Mouse (Mus musculus) G1E (cell line): ENCODE results near the gene Cnst.

ENCODE experiments used
- CTCF ChIP-seq: IDR thresholded peaks from 2 replicates; pipeline ENCODE4 v1.5.1; 2012; ENCODE audit warnings: low read depth, low read length, inconsistent platforms, mixed read lengths
- GATA1 ChIP-seq: IDR thresholded peaks from 2 replicates; pipeline ENCODE4 v1.6.1; 2012; ENCODE audit warnings: borderline replicate concordance, low read length, inconsistent platforms, mixed read lengths
- POLR2AphosphoS5 ChIP-seq: IDR thresholded peaks from 2 replicates; pipeline ENCODE4 v1.6.1; 2012; ENCODE audit warnings: low read depth, low read length, inconsistent platforms; ENCODE audit not compliant: insufficient replicate concordance
- TAL1 ChIP-seq: conservative IDR thresholded peaks from 2 replicates; pipeline ENCODE4 v1.6.1; 2012; ENCODE audit warnings: low read depth, low read length, inconsistent platforms, mixed read lengths

GRCm38 (mm10) chr1:179632746-179633413 lies 86.7 kb downstream of the Cnst start:
- TF ChIP-seq TAL1 (no peak), GATA1 (no peak), CTCF (no peak), POLR2AphosphoS5 (no peak)
